Mouse (Mus musculus): ENCODE measurements around the gene Nuak2.
"Not testable (repeated sequence)": the region's sequence is repeated elsewhere in the genome, so short reads cannot be mapped to it uniquely, and the experiment has no call there.

Gene Nuak2

GRCm38 (mm10) chr1:132315889-132316624 is at the start of gene Nuak2:
Nuak2 (plus strand) TSS chr1:132316126.
- peak; percentile 59 for DNase-seq (ENCODE audit: low spot score)

GRCm38 (mm10) chr1:132266791-132267557 is 49.0 kb upstream of the Nuak2 start:
- DNase-seq (ENCODE audit: low spot score), result no peak

- no peak for DNase-seq (ENCODE audit: low spot score)
Measured at GRCm38 (mm10) chr1:132267959-132268358, 48.0 kb upstream of the Nuak2 start.

GRCm38 (mm10) chr1:132268418-132269060 is 47.4 kb upstream of the Nuak2 start:
- DNase-seq (ENCODE audit: low spot score), result no peak

GRCm38 (mm10) chr1:132271237-132271636 is 44.7 kb upstream of the Nuak2 start:
- no peak for DNase-seq (ENCODE audit: low spot score)

- DNase-seq (ENCODE audit: low spot score), result no peak
Measured at GRCm38 (mm10) chr1:132276694-132277093, 39.2 kb upstream of the Nuak2 start.

- no peak for DNase-seq (ENCODE audit: low spot score)
Measured at GRCm38 (mm10) chr1:132277124-132277523, 38.8 kb upstream of the Nuak2 start.

GRCm38 (mm10) chr1:132280636-132281035 is 35.3 kb upstream of the Nuak2 start:
- DNase-seq (ENCODE audit: low spot score), result not testable (repeated sequence)

GRCm38 (mm10) chr1:132281523-132282176 is 34.3 kb upstream of the Nuak2 start:
- DNase-seq (ENCODE audit: low spot score), result no peak

- no peak for DNase-seq (ENCODE audit: low spot score)
Measured at GRCm38 (mm10) chr1:132282177-132282536, 33.8 kb upstream of the Nuak2 start.

- DNase-seq (ENCODE audit: low spot score), result no peak
Measured at GRCm38 (mm10) chr1:132283018-132283417, 32.9 kb upstream of the Nuak2 start.

GRCm38 (mm10) chr1:132286735-132287134 is 29.2 kb upstream of the Nuak2 start:
- DNase-seq (ENCODE audit: low spot score), result no peak

GRCm38 (mm10) chr1:132287445-132287844 is 28.5 kb upstream of the Nuak2 start:
- no peak for DNase-seq (ENCODE audit: low spot score)

GRCm38 (mm10) chr1:132287991-132288451 is 27.9 kb upstream of the Nuak2 start:
- DNase-seq (ENCODE audit: low spot score), result no peak

- no peak for DNase-seq (ENCODE audit: low spot score)
Measured at GRCm38 (mm10) chr1:132289965-132290364, 26.0 kb upstream of the Nuak2 start.

- DNase-seq (ENCODE audit: low spot score), result no peak
Measured at GRCm38 (mm10) chr1:132290921-132291675, 24.8 kb upstream of the Nuak2 start.

GRCm38 (mm10) chr1:132291706-132292105 is 24.2 kb upstream of the Nuak2 start:
- DNase-seq (ENCODE audit: low spot score), result no peak

GRCm38 (mm10) chr1:132292318-132293129 is 23.4 kb upstream of the Nuak2 start:
- DNase-seq (ENCODE audit: low spot score), result no peak

GRCm38 (mm10) chr1:132295506-132295905 is 20.4 kb upstream of the Nuak2 start:
- DNase-seq (ENCODE audit: low spot score), result no peak

GRCm38 (mm10) chr1:132296051-132296450 is 19.9 kb upstream of the Nuak2 start:
- DNase-seq (ENCODE audit: low spot score), result no peak

GRCm38 (mm10) chr1:132298425-132298800 is 17.5 kb upstream of the Nuak2 start, which contains the start of gene Klhdc8a:
Klhdc8a (plus strand) TSS chr1:132298626.
- DNase-seq (ENCODE audit: low spot score), result peak; percentile 27

Data from left cerebral cortex, adult 11 months (tissue).